Mouse (Mus musculus) MEL (cell line): ENCODE results near the gene Cmpk1. TPM values are rescaled to one million over a fixed set of nuclear protein-coding genes. Genes with fewer than 3 reads are reported as not detected.

Experiments used
- DNase-seq: peaks from one replicate; pipeline ENCODE4 v3.0.0; 2011; ENCODE audit warnings: low read depth, low spot score
- H3K27ac ChIP-seq: 2 replicates; pipeline ENCODE4 v1.5.1; 2012; ENCODE audit warnings: low read depth, mild to moderate bottlenecking, control low read depth, low read length, moderate library complexity; ENCODE audit not compliant: control insufficient read depth
- H3K27me3 ChIP-seq, 2 experiments: fragments of 150-350 bp in 1 of 2; sonication (generic) in 1 of 2; 2 replicates each; pipeline ENCODE4 v1.6.1; 2012; ENCODE audit warnings: low read length in 2 of 2, mild to moderate bottlenecking in 2 of 2, improper control_type of control experiment in 1 of 2, moderate library complexity in 1 of 2; ENCODE audit not compliant: insufficient read depth in 2 of 2, control insufficient read depth in 1 of 2
- H3K36me3 ChIP-seq, 2 experiments: 2 replicates each; pipeline ENCODE4 v1.6.1; 2012 to 2014; ENCODE audit warnings: low read length in 2 of 2, improper control_type of control experiment in 1 of 2, inconsistent platforms in 1 of 2, mild to moderate bottlenecking in 1 of 2; ENCODE audit not compliant: insufficient read depth in 2 of 2, control insufficient read depth in 1 of 2
- H3K4me1 ChIP-seq, 2 experiments: fragments of 150-350 bp in 1 of 2; sonication (generic) in 1 of 2; 2 replicates each; pipeline ENCODE4 v1.6.1; 2012; ENCODE audit warnings: low read length in 2 of 2, improper control_type of control experiment in 1 of 2, mild to moderate bottlenecking in 1 of 2; ENCODE audit not compliant: insufficient read depth in 2 of 2, control insufficient read depth in 1 of 2
- H3K4me3 ChIP-seq, 2 experiments: fragments of 150-350 bp in 1 of 2; sonication (generic) in 1 of 2; 2 replicates each; pipeline ENCODE4 v1.5.1; 2012; ENCODE audit warnings: low read depth in 2 of 2, low read length in 2 of 2, mild to moderate bottlenecking in 2 of 2, moderate library complexity in 2 of 2, control low read depth in 1 of 2, improper control_type of control experiment in 1 of 2; ENCODE audit not compliant: control insufficient read depth in 1 of 2, insufficient read depth in 1 of 2
- H3K79me2 ChIP-seq: 2 replicates; pipeline ENCODE4 v1.6.1; 2012; ENCODE audit warnings: mild to moderate bottlenecking, low read length, moderate library complexity; ENCODE audit not compliant: control insufficient read depth, poor library complexity, insufficient read depth
- H3K9ac ChIP-seq: 2 replicates; pipeline ENCODE4 v1.6.1; 2012; ENCODE audit warnings: low read depth, mild to moderate bottlenecking, control low read depth, low read length, moderate library complexity; ENCODE audit not compliant: control insufficient read depth, poor library complexity, severe bottlenecking
- H3K9me3 ChIP-seq: fragments of 150-350 bp; sonication (generic); replicated peaks from 2 replicates; pipeline ENCODE4 v1.6.1; 2012; ENCODE audit warnings: mild to moderate bottlenecking, low read length, improper control_type of control experiment, moderate library complexity; ENCODE audit not compliant: insufficient read depth
- BHLHE40 ChIP-seq: IDR thresholded peaks from 2 replicates; pipeline ENCODE4 v1.6.1; 2012; ENCODE audit warnings: low read depth, mild to moderate bottlenecking, inconsistent platforms, low read length, improper control_type of control experiment, borderline replicate concordance
- E2F4 ChIP-seq: IDR thresholded peaks from 2 replicates; pipeline ENCODE4 v1.6.1; 2011; ENCODE audit warnings: low read depth, low read length, improper control_type of control experiment, borderline replicate concordance
- ELF1 ChIP-seq: IDR thresholded peaks from 2 replicates; pipeline ENCODE4 v1.6.1; 2014; ENCODE audit warnings: low read depth, mild to moderate bottlenecking, inconsistent platforms, low read length, improper control_type of control experiment, moderate library complexity
- EP300 ChIP-seq, 2 experiments: IDR thresholded peaks; 2 replicates each; pipeline ENCODE4 v1.6.1; 2011; ENCODE audit warnings: improper control_type of control experiment in 2 of 2, low read length in 2 of 2, low read depth in 1 of 2, mild to moderate bottlenecking in 1 of 2
- ETS1 ChIP-seq: IDR thresholded peaks from 2 replicates; pipeline ENCODE4 v1.6.1; 2012; ENCODE audit warnings: low read depth, mild to moderate bottlenecking, inconsistent platforms, low read length, improper control_type of control experiment, moderate library complexity
- GATA1 ChIP-seq: IDR thresholded peaks from 2 replicates; pipeline ENCODE4 v1.6.1; 2011; ENCODE audit warnings: low read depth, low read length, improper control_type of control experiment
- JUND ChIP-seq: IDR thresholded peaks from 2 replicates; pipeline ENCODE4 v1.6.1; 2011; ENCODE audit warnings: low read depth, mild to moderate bottlenecking, improper control_type of control experiment, low read length
- KAT2A ChIP-seq: conservative IDR thresholded peaks from 2 replicates; pipeline ENCODE4 v1.6.1; 2012; ENCODE audit warnings: low read depth, low read length, improper control_type of control experiment, inconsistent platforms
- MAX ChIP-seq: IDR thresholded peaks from 2 replicates; pipeline ENCODE4 v1.6.1; 2011; ENCODE audit warnings: low read length, improper control_type of control experiment
- MAZ ChIP-seq: IDR thresholded peaks from 2 replicates; pipeline ENCODE4 v1.6.1; 2012; ENCODE audit warnings: low read depth, mild to moderate bottlenecking, inconsistent platforms, low read length, improper control_type of control experiment
- MXI1 ChIP-seq: IDR thresholded peaks from 2 replicates; pipeline ENCODE4 v1.6.1; 2011; ENCODE audit warnings: mild to moderate bottlenecking, low read depth, low read length, improper control_type of control experiment
- MYB ChIP-seq: IDR thresholded peaks from 2 replicates; pipeline ENCODE4 v1.6.1; 2011; ENCODE audit warnings: mild to moderate bottlenecking, low read depth, low read length, improper control_type of control experiment
- NRF1 ChIP-seq: IDR thresholded peaks from 2 replicates; pipeline ENCODE4 v1.6.1; 2014; ENCODE audit warnings: low read depth, mild to moderate bottlenecking, inconsistent platforms, low read length, improper control_type of control experiment, moderate library complexity; ENCODE audit not compliant: poor library complexity, insufficient read depth, severe bottlenecking
- POLR2AphosphoS2 ChIP-seq: IDR thresholded peaks from 2 replicates; pipeline ENCODE4 v1.6.1; 2011; ENCODE audit warnings: low read length, improper control_type of control experiment
- POLR2AphosphoS5 ChIP-seq: IDR thresholded peaks from 2 replicates; pipeline ENCODE4 v1.6.1; 2012; ENCODE audit warnings: low read depth, borderline replicate concordance, mild to moderate bottlenecking, inconsistent platforms, low read length, moderate library complexity, mixed read lengths
- RCOR1 ChIP-seq: IDR thresholded peaks from 2 replicates; pipeline ENCODE4 v1.6.1; 2012; ENCODE audit warnings: low read depth, mild to moderate bottlenecking, inconsistent platforms, low read length, improper control_type of control experiment
- TCF12 ChIP-seq: IDR thresholded peaks from 2 replicates; pipeline ENCODE4 v1.6.1; 2014; ENCODE audit warnings: low read depth, mild to moderate bottlenecking, inconsistent platforms, low read length, improper control_type of control experiment, moderate library complexity
- USF1 ChIP-seq: IDR thresholded peaks from 2 replicates; pipeline ENCODE4 v1.6.1; 2014; ENCODE audit warnings: low read depth, mild to moderate bottlenecking, inconsistent platforms, low read length, improper control_type of control experiment, moderate library complexity
- ZC3H11A ChIP-seq: IDR thresholded peaks from 2 replicates; pipeline ENCODE4 v1.6.1; 2012; ENCODE audit warnings: low read depth, mild to moderate bottlenecking, inconsistent platforms, low read length, improper control_type of control experiment
- ZKSCAN1 ChIP-seq: IDR thresholded peaks from 2 replicates; pipeline ENCODE4 v1.6.1; 2012; ENCODE audit warnings: low read depth, mild to moderate bottlenecking, inconsistent platforms, low read length, improper control_type of control experiment, moderate library complexity
- ZNF384 ChIP-seq: IDR thresholded peaks from 2 replicates; pipeline ENCODE4 v1.6.1; 2012; ENCODE audit warnings: low read depth, mild to moderate bottlenecking, inconsistent platforms, low read length, improper control_type of control experiment
- polyA plus RNA-seq, 2 experiments: library from polyadenylated mRNA; stranded (reverse) in 1 of 2; unstranded in 1 of 2; fragments of >175 nt in 1 of 2; fragments of >200 nt in 1 of 2; gene quantifications; 2 replicates each; pipeline versions ENCODE4 v1.2.1 to v1.2.4; 2012; ENCODE audit warnings: low replicate concordance in 2 of 2, low read depth in 1 of 2; ENCODE audit not compliant: insufficient read length in 2 of 2, insufficient read depth in 1 of 2, missing spikeins in 1 of 2
- total RNA-seq: library from RNA; depleted of rRNA; stranded (reverse); fragments of 300-350 nt; gene quantifications from 2 replicates; pipeline ENCODE4 v1.2.3, GENCODE M21; 2012

Cmpk1 gene
- total and polyA plus RNA-seq, 3 experiments: 33.4 to 33.7 TPM; not detected in 1

- H3K27me3 ChIP-seq: peaks cover 2 to 3% of the 10 kb centered on the region in 2 experiments; a peak in 2 of 4 replicates
- no peak overlapping the region for H3K27ac ChIP-seq
- H3K79me2 ChIP-seq: no peaks in the 10 kb centered on the region
- no peaks in the 10 kb centered on the region for H3K36me3 ChIP-seq
- H3K4me1 ChIP-seq: no peaks in the 10 kb centered on the region
- H3K9me3 ChIP-seq: no peaks in the 10 kb centered on the region
- no peak for DNase-seq
- no peak overlapping the region for H3K4me3 ChIP-seq
- TF ChIP-seq ZC3H11A (no peak), KAT2A (no peak), ELF1 (no peak), ETS1 (no peak), MXI1 (no peak), EP300 (IDR thresholded peaks at IDR 0.05; ENCODE audit: low read depth in 1 of 2, low read length in 2 of 2) (no peak), MAZ (no peak)
- H3K9ac ChIP-seq: no peak overlapping the region
Measured at GRCm38 (mm10) chr4:114942112-114942511, 44.9 kb downstream of the Cmpk1 start.

GRCm38 (mm10) chr4:114941311-114941710 is 45.7 kb downstream of the Cmpk1 start:
- TF ChIP-seq JUND (no peak), E2F4 (no peak), ZKSCAN1 (no peak), GATA1 (no peak)
- TF ChIP-seq, all 39 proteins: peak for 0
- no peaks in the 10 kb centered on the region for H3K79me2 ChIP-seq
- peaks cover 2 to 3% of the 10 kb centered on the region in 2 experiments; a peak in 2 of 4 replicates for H3K27me3 ChIP-seq

GRCm38 (mm10) chr4:114938248-114938647 is 48.8 kb downstream of the Cmpk1 start:
- Histone ChIP-seq H3K4me3 (no peak overlapping the region), H3K9ac (no peak overlapping the region), H3K27ac (no peak overlapping the region), H3K36me3 (no peaks in the 10 kb centered on the region), H3K9me3 (no peaks in the 10 kb centered on the region), H3K4me1 (no peaks in the 10 kb centered on the region), H3K79me2 (no peaks in the 10 kb centered on the region), H3K27me3 (peaks cover 2 to 3% of the 10 kb centered on the region in 2 experiments; a peak in 2 of 4 replicates)
- TF ChIP-seq NRF1 (no peak), ZNF384 (no peak), MYB (no peak), BHLHE40 (no peak), MXI1 (no peak), MAX (no peak), ZC3H11A (no peak), USF1 (no peak), TCF12 (no peak), GATA1 (no peak), POLR2AphosphoS5 (no peak), POLR2AphosphoS2 (no peak), MAZ (no peak), RCOR1 (no peak)
- no peak for DNase-seq

More at GRCm38 (mm10) chr4:114941311-114941710, 45.7 kb downstream of the Cmpk1 start:
- no peak overlapping the region for H3K4me3 ChIP-seq
- H3K4me1 ChIP-seq: no peaks in the 10 kb centered on the region
- H3K27ac ChIP-seq: no peak overlapping the region
- DNase-seq: no peak
- no peak overlapping the region for H3K9ac ChIP-seq
- no peaks in the 10 kb centered on the region for H3K9me3 ChIP-seq
- no peaks in the 10 kb centered on the region for H3K36me3 ChIP-seq
